Mouse (Mus musculus): ENCODE measurements around the gene Grin3b. TPM values are rescaled to one million over a fixed set of nuclear protein-coding genes. Genes with fewer than 3 reads are reported as not detected.

The Grin3b gene
- total and polyA plus RNA-seq, 2 experiments from 2014 or later: 0.14 to 0.18 TPM

DNA sequence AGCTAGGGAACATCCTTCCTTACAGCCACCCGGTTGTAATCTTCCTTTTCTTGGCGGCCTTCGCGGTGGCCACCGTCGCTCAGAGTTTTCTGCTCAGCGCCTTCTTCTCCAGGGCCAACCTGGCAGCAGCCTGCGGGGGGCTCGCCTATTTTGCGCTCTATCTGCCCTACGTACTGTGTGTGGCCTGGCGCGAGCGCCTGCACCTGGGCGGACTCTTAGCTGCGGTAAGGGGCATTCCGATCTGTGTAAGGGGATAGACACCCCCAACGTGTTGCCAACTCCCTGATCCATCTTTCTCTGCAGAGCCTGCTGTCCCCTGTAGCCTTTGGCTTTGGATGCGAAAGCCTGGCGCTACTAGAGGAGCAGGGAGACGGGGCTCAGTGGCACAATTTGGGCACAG is 32.3 kb downstream of the Grin3b start:
- ATAC-seq: no peak
- H3K36me3 ChIP-seq (ENCODE audit: insufficient read depth): no peaks in the 10 kb centered on the region
- H3K9ac ChIP-seq: no peak overlapping the region
- no peak for DNase-seq
- no peak overlapping the region for H3K4me3 ChIP-seq (ENCODE audit: low read depth, low read length)
- no peak for TF ChIP-seq CTCF (IDR thresholded peaks at IDR 0.05; ENCODE audit: low read depth)
- no peak overlapping the region for H3K4me2 ChIP-seq (ENCODE audit: low read depth)
- H3K27me3 ChIP-seq (ENCODE audit: insufficient read depth, low read length): peaks cover 9% of the 10 kb centered on the region; the same call in 1 of the 2 replicates
- no peaks in the 10 kb centered on the region for H3K4me1 ChIP-seq (ENCODE audit: insufficient read depth)
- WGBS: 21% methylated on average over 21 of the region's 21 CpGs
- no peak overlapping the region for H3K27ac ChIP-seq (ENCODE audit: low read depth, low read length)
- no peaks in the 10 kb centered on the region for H3K9me3 ChIP-seq (ENCODE audit: low read length)

DNA sequence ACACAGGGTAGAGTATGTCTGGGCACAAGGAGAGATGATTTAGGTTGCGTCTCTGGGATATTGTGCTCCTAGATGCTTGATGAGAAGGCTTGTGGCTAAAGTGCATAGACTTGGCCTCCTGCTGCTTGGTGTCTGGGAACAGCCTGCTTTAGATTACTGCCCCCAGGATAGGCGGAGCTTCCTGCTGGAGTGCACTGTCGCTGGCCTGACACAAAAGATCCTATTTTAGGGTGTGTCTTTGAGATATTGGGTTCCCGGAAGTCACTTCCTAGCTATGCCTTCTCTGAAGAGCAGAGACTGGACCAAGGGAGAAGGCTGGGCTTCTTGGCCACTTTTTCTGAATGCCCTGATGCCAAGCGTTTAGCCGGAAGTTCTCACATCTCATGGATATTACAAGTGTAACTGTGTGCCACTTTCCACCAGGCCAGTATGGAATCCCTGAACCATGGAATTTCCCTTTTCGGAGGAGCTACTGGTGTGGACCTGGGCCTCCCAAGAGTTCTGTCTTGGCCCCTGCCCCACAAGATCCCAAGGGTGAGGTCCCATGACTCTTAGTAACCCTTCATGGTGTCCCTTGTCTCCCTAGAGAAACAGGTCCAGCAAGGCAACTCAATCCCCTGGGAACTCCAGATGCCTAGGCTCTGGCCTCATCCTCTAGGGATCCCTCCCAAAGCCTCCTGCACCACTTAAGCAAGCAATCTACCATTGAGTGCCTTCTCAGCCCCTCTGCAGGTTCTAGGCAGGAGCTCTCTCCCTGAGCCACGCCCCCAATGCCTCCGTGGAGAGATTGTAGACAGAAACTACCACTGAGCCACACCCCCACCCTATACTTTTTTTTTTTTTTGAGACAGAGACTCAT is 33.1 kb downstream of the Grin3b start:
- no peak for ATAC-seq
- H3K4me3 ChIP-seq (ENCODE audit: low read depth, low read length): no peak overlapping the region
- H3K4me2 ChIP-seq (ENCODE audit: low read depth): no peak overlapping the region
- H3K27me3 ChIP-seq (ENCODE audit: insufficient read depth, low read length): peaks cover 9% of the 10 kb centered on the region; the same call in 1 of the 2 replicates
- 64% methylated on average over 9 of the region's 9 CpGs for WGBS
- H3K27ac ChIP-seq (ENCODE audit: low read depth, low read length): no peak overlapping the region
- H3K36me3 ChIP-seq (ENCODE audit: insufficient read depth): no peaks in the 10 kb centered on the region
- no peaks in the 10 kb centered on the region for H3K9me3 ChIP-seq (ENCODE audit: low read length)
- H3K4me1 ChIP-seq (ENCODE audit: insufficient read depth): no peaks in the 10 kb centered on the region
- no peak for DNase-seq
- H3K9ac ChIP-seq: no peak overlapping the region
- no peak for TF ChIP-seq CTCF (IDR thresholded peaks at IDR 0.05; ENCODE audit: low read depth)

DNA sequence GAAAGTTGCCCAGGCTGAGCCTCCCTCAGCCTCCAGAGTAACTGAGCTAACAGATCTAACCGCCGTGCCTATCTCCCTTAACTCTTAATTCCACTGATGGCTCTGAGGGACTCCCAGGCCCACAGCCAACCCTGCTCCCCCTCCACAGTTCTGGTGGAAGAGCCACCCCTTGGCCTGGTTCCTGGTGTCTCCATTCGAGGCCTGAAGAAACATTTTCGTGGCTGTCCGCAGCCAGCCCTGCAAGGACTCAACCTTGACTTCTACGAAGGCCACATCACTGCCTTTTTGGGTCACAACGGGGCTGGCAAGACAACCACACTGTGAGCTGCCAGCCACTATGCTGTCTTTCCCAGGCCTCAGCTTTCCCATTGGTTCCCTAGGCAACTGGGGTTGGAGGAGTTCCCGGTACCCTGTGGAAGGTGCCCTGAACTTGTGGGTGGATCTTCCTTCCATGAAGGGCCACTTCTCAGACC is 33.8 kb downstream of the Grin3b start:
- H3K27me3 ChIP-seq (ENCODE audit: insufficient read depth, low read length): peaks cover 9% of the 10 kb centered on the region; the same call in 1 of the 2 replicates
- no peak overlapping the region for H3K4me2 ChIP-seq (ENCODE audit: low read depth)
- ATAC-seq (no peak), DNase-seq (no peak)
- H3K9ac ChIP-seq: no peak overlapping the region
- H3K9me3 ChIP-seq (ENCODE audit: low read length): no peaks in the 10 kb centered on the region
- no peaks in the 10 kb centered on the region for H3K36me3 ChIP-seq (ENCODE audit: insufficient read depth)
- 88% methylated on average over 8 of the region's 8 CpGs for whole genome bisulfite sequencing
- no peak for TF ChIP-seq CTCF (IDR thresholded peaks at IDR 0.05; ENCODE audit: low read depth)
- no peak overlapping the region for H3K4me3 ChIP-seq (ENCODE audit: low read depth, low read length)
- H3K27ac ChIP-seq (ENCODE audit: low read depth, low read length): no peak overlapping the region
- H3K4me1 ChIP-seq (ENCODE audit: insufficient read depth): no peaks in the 10 kb centered on the region

DNA sequence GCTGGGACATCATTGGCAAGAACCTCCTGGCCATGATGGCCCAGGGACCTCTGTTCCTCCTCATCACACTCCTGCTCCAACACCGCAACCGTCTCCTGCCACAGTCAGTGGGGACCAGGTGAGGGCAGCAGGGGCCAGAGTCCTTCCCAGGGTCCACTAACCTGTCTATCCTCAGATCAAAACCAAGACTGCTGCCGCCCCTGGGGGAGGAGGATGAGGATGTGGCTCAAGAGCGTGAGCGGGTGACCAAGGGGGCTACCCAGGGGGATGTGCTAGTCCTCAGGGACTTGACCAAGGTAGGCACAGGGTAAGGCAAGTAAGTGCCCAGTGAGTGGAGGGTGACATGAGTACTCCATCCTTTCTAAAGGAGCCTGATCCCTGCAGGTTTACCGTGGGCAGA is 41.2 kb downstream of the Grin3b start:
- ATAC-seq (no peak), DNase-seq (no peak)
- Histone ChIP-seq H3K9me3 (ENCODE audit: low read length) (peaks cover 13% of the 10 kb centered on the region; the same call in 1 of the 2 replicates), H3K9ac (no peak overlapping the region), H3K4me2 (ENCODE audit: low read depth) (no peak overlapping the region), H3K4me1 (ENCODE audit: insufficient read depth) (no peaks in the 10 kb centered on the region), H3K27ac (ENCODE audit: low read depth, low read length) (no peak overlapping the region), H3K36me3 (ENCODE audit: insufficient read depth) (no peaks in the 10 kb centered on the region), H3K4me3 (ENCODE audit: low read depth, low read length) (no peak overlapping the region), H3K27me3 (ENCODE audit: insufficient read depth, low read length) (peaks cover 19% of the 10 kb centered on the region)
- WGBS: 90% methylated on average over 6 of the region's 6 CpGs
- TF ChIP-seq CTCF (IDR thresholded peaks at IDR 0.05; ENCODE audit: low read depth): no peak

DNA sequence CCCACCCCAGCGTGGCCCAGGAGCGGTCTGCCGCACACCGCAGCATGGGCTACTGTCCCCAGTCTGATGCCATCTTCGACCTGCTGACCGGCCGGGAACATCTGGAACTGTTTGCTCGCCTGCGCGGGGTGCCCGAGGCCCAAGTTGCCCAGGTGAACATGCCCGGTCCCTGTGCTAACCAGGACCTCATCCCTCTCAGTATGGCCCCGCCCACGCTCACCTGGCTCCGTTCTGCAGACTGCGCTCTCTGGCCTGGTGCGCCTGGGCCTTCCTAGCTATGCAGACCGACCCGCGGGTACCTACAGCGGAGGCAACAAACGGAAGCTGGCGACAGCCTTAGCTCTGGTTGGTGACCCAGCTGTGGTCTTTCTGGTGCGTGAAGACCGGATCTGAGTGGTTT is 43.1 kb downstream of the Grin3b start:
- Histone ChIP-seq H3K36me3 (ENCODE audit: insufficient read depth) (no peaks in the 10 kb centered on the region), H3K9me3 (ENCODE audit: low read length) (peaks cover 13% of the 10 kb centered on the region; the same call in 1 of the 2 replicates), H3K27me3 (ENCODE audit: insufficient read depth, low read length) (peaks cover 20% of the 10 kb centered on the region), H3K4me3 (ENCODE audit: low read depth, low read length) (no peak overlapping the region), H3K4me2 (ENCODE audit: low read depth) (no peak overlapping the region), H3K4me1 (ENCODE audit: insufficient read depth) (no peaks in the 10 kb centered on the region), H3K27ac (ENCODE audit: low read depth, low read length) (no peak overlapping the region), H3K9ac (no peak overlapping the region)
- TF ChIP-seq CTCF (IDR thresholded peaks at IDR 0.05; ENCODE audit: low read depth): no peak
- ATAC-seq: no peak
- WGBS: 32% methylated on average over 25 of the region's 25 CpGs
- DNase-seq: no peak

DNA sequence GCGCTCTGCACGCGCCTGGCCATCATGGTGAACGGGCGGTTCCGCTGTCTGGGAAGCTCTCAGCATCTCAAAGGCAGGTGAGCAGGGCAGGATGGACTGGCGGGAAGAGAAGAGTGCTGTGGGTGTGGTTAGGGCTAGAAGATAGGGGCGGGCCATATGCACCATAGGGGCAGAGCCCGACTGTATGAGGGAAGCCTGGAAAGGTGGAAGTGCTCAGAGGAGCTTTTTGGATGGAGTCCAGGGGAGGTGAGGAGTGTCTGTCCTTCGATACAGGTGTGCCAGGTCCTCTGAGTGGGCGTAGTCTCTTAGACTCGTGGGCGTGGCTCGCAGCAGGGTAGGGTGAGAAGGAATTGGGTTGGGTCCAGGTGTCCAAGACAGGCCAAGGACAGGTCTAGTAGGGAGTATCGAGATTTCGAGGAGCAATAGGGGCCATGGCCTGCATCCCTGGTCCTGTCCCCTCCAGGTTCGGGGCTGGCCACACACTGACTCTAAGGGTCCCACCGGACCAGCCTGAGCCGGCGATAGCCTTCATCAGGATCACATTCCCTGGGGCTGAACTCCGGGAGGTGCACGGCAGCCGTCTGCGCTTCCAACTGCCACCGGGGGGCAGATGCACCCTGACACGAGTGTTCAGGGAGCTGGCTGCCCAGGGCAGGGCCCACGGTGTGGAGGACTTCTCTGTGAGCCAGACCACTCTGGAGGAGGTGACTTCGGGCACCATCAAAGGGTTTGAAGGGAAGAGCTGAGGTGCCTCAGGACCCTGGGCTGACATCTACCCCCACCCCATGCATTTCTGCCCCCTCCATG is 44.2 kb downstream of the Grin3b start:
- Histone ChIP-seq H3K27me3 (ENCODE audit: insufficient read depth, low read length) (peaks cover 25% of the 10 kb centered on the region), H3K27ac (ENCODE audit: low read depth, low read length) (no peak overlapping the region), H3K9me3 (ENCODE audit: low read length) (peaks cover 13% of the 10 kb centered on the region; the same call in 1 of the 2 replicates), H3K4me2 (ENCODE audit: low read depth) (no peak overlapping the region), H3K4me3 (ENCODE audit: low read depth, low read length) (no peak overlapping the region), H3K9ac (no peak overlapping the region), H3K4me1 (ENCODE audit: insufficient read depth) (no peaks in the 10 kb centered on the region), H3K36me3 (ENCODE audit: insufficient read depth) (no peaks in the 10 kb centered on the region)
- ATAC-seq (no peak), DNase-seq (no peak)
- no peak for TF ChIP-seq CTCF (IDR thresholded peaks at IDR 0.05; ENCODE audit: low read depth)
- 25% methylated on average over 28 of the region's 28 CpGs for WGBS

All from forebrain, postnatal 0 days (tissue).